Mouse (Mus musculus): Measurements from ENCODE around the gene Il20. TPM values are rescaled to one million over a fixed set of nuclear protein-coding genes. Genes with fewer than 3 reads are reported as not detected.

The Il20 gene
- polyA plus RNA-seq, 1 experiment from 2014 or later, result not detected

- H3K4me2 ChIP-seq (ENCODE audit: low read depth, low read length), result no peak overlapping the region
- H3K9me3 ChIP-seq (replicated peaks; ENCODE audit: control insufficient read depth, low read length), result no peaks in the 10 kb centered on the region
- WGBS, result 71% methylated on average over 3 of the region's 3 CpGs
These were observed 35.3 kb downstream of the Il20 start for GRCm38 (mm10) chr1:130875910-130876309.

DNA sequence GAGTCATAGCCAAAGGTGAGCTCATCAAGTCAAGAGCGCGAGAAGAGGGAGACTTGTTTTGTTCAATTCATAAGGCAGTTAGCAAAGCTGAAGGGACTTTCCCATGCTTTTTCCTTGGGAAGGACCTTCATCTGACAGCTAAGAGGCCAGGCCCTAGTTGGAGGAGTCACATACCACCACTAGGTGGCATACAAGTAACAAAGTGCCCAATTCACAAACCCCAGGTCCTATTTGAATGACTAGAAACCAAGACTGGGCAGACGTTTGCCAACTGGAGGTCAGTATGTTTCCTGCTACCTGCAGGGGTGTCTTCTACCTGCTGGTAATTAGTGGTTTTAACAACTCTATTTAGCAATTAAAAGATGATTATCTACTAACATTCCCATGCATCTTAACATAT is 36.1 kb downstream of the Il20 start:
- Histone ChIP-seq H3K36me3 (ENCODE audit: control insufficient read depth, insufficient read depth, low read length) (no peaks in the 10 kb centered on the region), H3K4me1 (ENCODE audit: control insufficient read depth, insufficient read depth, low read length) (no peaks in the 10 kb centered on the region), H3K4me2 (ENCODE audit: low read depth, low read length) (no peak overlapping the region), H3K4me3 (replicated peaks; ENCODE audit: low read length) (no peak overlapping the region), H3K27ac (ENCODE audit: low read length) (no peak overlapping the region), H3K27me3 (ENCODE audit: control insufficient read depth, insufficient read depth, low read length) (peaks cover 11% of the 10 kb centered on the region; the same call in 1 of the 2 replicates), H3K9me3 (replicated peaks; ENCODE audit: control insufficient read depth, low read length) (no peaks in the 10 kb centered on the region), H3K9ac (ENCODE audit: low read length) (no peak overlapping the region)
- 32% methylated on average over 3 of the region's 3 CpGs for WGBS
- ATAC-seq (ENCODE audit: insufficient read depth, low FRiP score), result no peak

More at GRCm38 (mm10) chr1:130875910-130876309, 35.3 kb downstream of the Il20 start:
- H3K27ac ChIP-seq (ENCODE audit: low read length), result no peak overlapping the region
- H3K27me3 ChIP-seq (ENCODE audit: control insufficient read depth, insufficient read depth, low read length), result peaks cover 11% of the 10 kb centered on the region; the same call in 1 of the 2 replicates
- H3K4me1 ChIP-seq (ENCODE audit: control insufficient read depth, insufficient read depth, low read length), result no peaks in the 10 kb centered on the region
- H3K9ac ChIP-seq (ENCODE audit: low read length), result no peak overlapping the region
- no peaks in the 10 kb centered on the region for H3K36me3 ChIP-seq (ENCODE audit: control insufficient read depth, insufficient read depth, low read length)
- no peak overlapping the region for H3K4me3 ChIP-seq (replicated peaks; ENCODE audit: low read length)
- no peak for ATAC-seq (ENCODE audit: insufficient read depth, low FRiP score)

GRCm38 (mm10) chr1:130872912-130873311 is 38.3 kb downstream of the Il20 start:
- no peaks in the 10 kb centered on the region for H3K9me3 ChIP-seq (replicated peaks; ENCODE audit: control insufficient read depth, low read length)
- no peaks in the 10 kb centered on the region for H3K4me1 ChIP-seq (ENCODE audit: control insufficient read depth, insufficient read depth, low read length)
- H3K27me3 ChIP-seq (ENCODE audit: control insufficient read depth, insufficient read depth, low read length), result 0 out of 2 replicates have a peak, but pooled peaks cover 6% of the 10 kb centered on the region
- no peak for ATAC-seq (ENCODE audit: insufficient read depth, low FRiP score)
- no peak overlapping the region for H3K4me2 ChIP-seq (ENCODE audit: low read depth, low read length)
- no peak overlapping the region for H3K27ac ChIP-seq (ENCODE audit: low read length)
- H3K4me3 ChIP-seq (replicated peaks; ENCODE audit: low read length), result no peak overlapping the region
- WGBS, result 79% methylated on average over 2 of the region's 2 CpGs
- no peak overlapping the region for H3K9ac ChIP-seq (ENCODE audit: low read length)
- H3K36me3 ChIP-seq (ENCODE audit: control insufficient read depth, insufficient read depth, low read length), result no peaks in the 10 kb centered on the region

- H3K4me3 ChIP-seq (replicated peaks; ENCODE audit: low read length), result no peak within 1 kb of the TSS
- no peaks in the 10 kb centered on the region for H3K4me1 ChIP-seq (ENCODE audit: control insufficient read depth, insufficient read depth, low read length)
- no peak for ATAC-seq (ENCODE audit: insufficient read depth, low FRiP score)
- no peak within 1 kb of the TSS for H3K27ac ChIP-seq (ENCODE audit: low read length)
- H3K36me3 ChIP-seq (ENCODE audit: control insufficient read depth, insufficient read depth, low read length), result no peaks in the 10 kb centered on the region
- H3K4me2 ChIP-seq (ENCODE audit: low read depth, low read length), result no peak within 1 kb of the TSS
- WGBS, result 78% methylated on average over 7 of the region's 7 CpGs
- no peak within 1 kb of the TSS for H3K9ac ChIP-seq (ENCODE audit: low read length)
- no peaks in the 10 kb centered on the region for H3K27me3 ChIP-seq (ENCODE audit: control insufficient read depth, insufficient read depth, low read length)
- H3K9me3 ChIP-seq (replicated peaks; ENCODE audit: control insufficient read depth, low read length), result no peaks in the 10 kb centered on the region
These were observed 45.6 kb downstream of the Il20 start, which contains the start of gene Fcmr for GRCm38 (mm10) chr1:130865541-130866221. Fcmr (plus strand) TSS chr1:130865669.

- no peak for ATAC-seq (ENCODE audit: insufficient read depth, low FRiP score)
- Histone ChIP-seq H3K27ac (ENCODE audit: low read length) (no peak overlapping the region), H3K27me3 (ENCODE audit: control insufficient read depth, insufficient read depth, low read length) (no peaks in the 10 kb centered on the region), H3K4me2 (ENCODE audit: low read depth, low read length) (no peak overlapping the region), H3K9ac (ENCODE audit: low read length) (no peak overlapping the region), H3K9me3 (replicated peaks; ENCODE audit: control insufficient read depth, low read length) (no peaks in the 10 kb centered on the region), H3K4me1 (ENCODE audit: control insufficient read depth, insufficient read depth, low read length) (no peaks in the 10 kb centered on the region), H3K4me3 (replicated peaks; ENCODE audit: low read length) (no peak overlapping the region), H3K36me3 (ENCODE audit: control insufficient read depth, insufficient read depth, low read length) (no peaks in the 10 kb centered on the region)
- WGBS, result 89% methylated on average over 5 of the region's 5 CpGs
These were observed 46.5 kb downstream of the Il20 start for GRCm38 (mm10) chr1:130864741-130865140.

- no peaks in the 10 kb centered on the region for H3K9me3 ChIP-seq (replicated peaks; ENCODE audit: control insufficient read depth, low read length)
- no peak overlapping the region for H3K27ac ChIP-seq (ENCODE audit: low read length)
- H3K4me2 ChIP-seq (ENCODE audit: low read depth, low read length), result no peak overlapping the region
- no peak overlapping the region for H3K9ac ChIP-seq (ENCODE audit: low read length)
- no peaks in the 10 kb centered on the region for H3K36me3 ChIP-seq (ENCODE audit: control insufficient read depth, insufficient read depth, low read length)
- ATAC-seq (ENCODE audit: insufficient read depth, low FRiP score), result no peak
- H3K4me3 ChIP-seq (replicated peaks; ENCODE audit: low read length), result no peak overlapping the region
- H3K27me3 ChIP-seq (ENCODE audit: control insufficient read depth, insufficient read depth, low read length), result no peaks in the 10 kb centered on the region
- H3K4me1 ChIP-seq (ENCODE audit: control insufficient read depth, insufficient read depth, low read length), result no peaks in the 10 kb centered on the region
- 72% methylated on average over 4 of the region's 4 CpGs for WGBS
These were observed 47.0 kb downstream of the Il20 start for GRCm38 (mm10) chr1:130864238-130864637.

GRCm38 (mm10) chr1:130857456-130857855 is 53.8 kb downstream of the Il20 start:
- Histone ChIP-seq H3K9ac (ENCODE audit: low read length) (no peak overlapping the region), H3K27me3 (ENCODE audit: control insufficient read depth, insufficient read depth, low read length) (no peaks in the 10 kb centered on the region)
- WGBS, result 53% methylated on average over 4 of the region's 4 CpGs

More at GRCm38 (mm10) chr1:130857456-130857855, 53.8 kb downstream of the Il20 start:
- H3K36me3 ChIP-seq (ENCODE audit: control insufficient read depth, insufficient read depth, low read length), result no peaks in the 10 kb centered on the region
- ATAC-seq (ENCODE audit: insufficient read depth, low FRiP score), result no peak
- H3K27ac ChIP-seq (ENCODE audit: low read length), result no peak overlapping the region
- no peaks in the 10 kb centered on the region for H3K4me1 ChIP-seq (ENCODE audit: control insufficient read depth, insufficient read depth, low read length)
- H3K9me3 ChIP-seq (replicated peaks; ENCODE audit: control insufficient read depth, low read length), result no peaks in the 10 kb centered on the region
- H3K4me2 ChIP-seq (ENCODE audit: low read depth, low read length), result no peak overlapping the region
- no peak overlapping the region for H3K4me3 ChIP-seq (replicated peaks; ENCODE audit: low read length)

Other genes starting within 250 kb of the Il20 start
- gene C4bp, start 249.8 kb downstream of the Il20 start, polyA plus RNA-seq (2015; fragmentation: Nextera tagmentation; extraction: Ambion mirVana), result 0.45 and 0.81 TPM in 2 replicates
- gene Gm29427, start 195.7 kb downstream of the Il20 start, polyA plus RNA-seq (2015; fragmentation: Nextera tagmentation; extraction: Ambion mirVana), result 0.09 TPM in 1 of 2 replicates, not detected in the other
- 14.9 and 15.8 TPM in 2 replicates for gene Yod1, start 194.1 kb downstream of the Il20 start, polyA plus RNA-seq (2015; fragmentation: Nextera tagmentation; extraction: Ambion mirVana)
- 11.3 and 11.6 TPM in 2 replicates for gene Pfkfb2, start 182.2 kb downstream of the Il20 start, polyA plus RNA-seq (2015; fragmentation: Nextera tagmentation; extraction: Ambion mirVana)
- gene AA986860, start 179.5 kb downstream of the Il20 start, polyA plus RNA-seq (2015; fragmentation: Nextera tagmentation; extraction: Ambion mirVana), result 44.2 and 52.0 TPM in 2 replicates
- 0.42 and 0.56 TPM in 2 replicates for gene Fcamr, start 110.5 kb downstream of the Il20 start, polyA plus RNA-seq (2015; fragmentation: Nextera tagmentation; extraction: Ambion mirVana)
- 0.34 and 0.70 TPM in 2 replicates for gene Pigr, start 84.8 kb downstream of the Il20 start, polyA plus RNA-seq (2015; fragmentation: Nextera tagmentation; extraction: Ambion mirVana)
- gene Fcmr, start 45.8 kb downstream of the Il20 start, polyA plus RNA-seq (2015; fragmentation: Nextera tagmentation; extraction: Ambion mirVana), result 0.40 TPM in 1 of 2 replicates, not detected in the other
- gene Il24, start 24.0 kb downstream of the Il20 start, polyA plus RNA-seq (2015; fragmentation: Nextera tagmentation; extraction: Ambion mirVana), result not detected in 2 replicates
- not detected in 2 replicates for gene Il19, start 28.7 kb upstream of the Il20 start, polyA plus RNA-seq (2015; fragmentation: Nextera tagmentation; extraction: Ambion mirVana)
- not detected in 2 replicates for gene Il10, start 108.4 kb upstream of the Il20 start, polyA plus RNA-seq (2015; fragmentation: Nextera tagmentation; extraction: Ambion mirVana)
- 16.6 and 18.0 TPM in 2 replicates for gene Mapkapk2, start 186.4 kb upstream of the Il20 start, polyA plus RNA-seq (2015; fragmentation: Nextera tagmentation; extraction: Ambion mirVana)
- gene Dyrk3, start 226.9 kb upstream of the Il20 start, polyA plus RNA-seq (2015; fragmentation: Nextera tagmentation; extraction: Ambion mirVana), result 2.9 and 3.4 TPM in 2 replicates
- 62.1 and 64.0 TPM in 2 replicates for gene Eif2d, start 241.7 kb upstream of the Il20 start, polyA plus RNA-seq (2015; fragmentation: Nextera tagmentation; extraction: Ambion mirVana)

All from stomach, embryonic 16.5 days (tissue).